In the genomic region with DNA sequence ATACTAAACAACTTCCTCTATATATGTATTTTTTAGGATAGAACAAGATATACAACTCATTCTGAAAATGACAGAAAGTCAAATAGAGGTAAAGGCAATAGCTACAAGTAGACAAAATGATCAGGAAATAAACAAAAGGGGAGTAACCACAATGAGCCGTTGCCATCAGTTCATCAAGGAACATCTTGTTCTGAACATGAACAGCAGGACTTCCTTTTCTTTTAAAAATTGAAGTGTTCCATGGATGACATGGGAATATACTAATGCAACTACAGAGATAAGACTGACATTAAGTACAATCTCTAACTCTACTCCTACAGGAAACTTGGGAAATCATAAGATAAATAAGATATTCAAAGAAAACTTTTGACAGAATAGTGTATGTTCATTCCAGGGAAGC, we compare ENCODE assay signal across 28 mouse cellular contexts.
"Had no signal": no experiment of that assay in that cellular context is flagged by ENCODE, and none has a peak within 500 bp of the region (broad histone marks: within the 10 kb centered on the region; RNA-seq: fewer than 3 reads in every experiment).

No protein-coding gene starts in this region.

- H3K27me3 ChIP-seq: embryonic facial prominence, embryonic 12.5 days; embryonic facial prominence, embryonic 13.5 days; embryonic facial prominence, embryonic 15.5 days; forebrain, embryonic 12.5 days; forebrain, embryonic 13.5 days; forebrain, embryonic 15.5 days had no signal

- H3K4me2 ChIP-seq: embryonic facial prominence, embryonic 12.5 days; embryonic facial prominence, embryonic 13.5 days; embryonic facial prominence, embryonic 15.5 days; forebrain, embryonic 12.5 days; forebrain, embryonic 13.5 days; forebrain, embryonic 15.5 days had no signal

- H3K9me3 ChIP-seq: embryonic facial prominence, embryonic 10.5 days; embryonic facial prominence, embryonic 12.5 days; embryonic facial prominence, embryonic 13.5 days; embryonic facial prominence, embryonic 15.5 days; forebrain, embryonic 10.5 days; forebrain, embryonic 12.5 days; forebrain, embryonic 13.5 days; forebrain, embryonic 15.5 days had no signal

- H3K9ac ChIP-seq: embryonic facial prominence, embryonic 12.5 days; embryonic facial prominence, embryonic 13.5 days; embryonic facial prominence, embryonic 15.5 days; forebrain, embryonic 12.5 days; forebrain, embryonic 13.5 days; forebrain, embryonic 15.5 days; forebrain, postnatal 0 days had no signal

- H3K4me1 ChIP-seq: embryonic facial prominence, embryonic 10.5 days; embryonic facial prominence, embryonic 12.5 days; embryonic facial prominence, embryonic 13.5 days; embryonic facial prominence, embryonic 15.5 days; forebrain, embryonic 10.5 days; forebrain, embryonic 12.5 days; forebrain, embryonic 13.5 days; forebrain, embryonic 15.5 days had no signal

- DNase-seq: cerebellum, adult 2 months; cerebellum, adult 8-10 months; cerebellum, adult 9-10 months; cerebellum, adult 9-11 months; cerebellum, postnatal 10 days; cerebellum, postnatal 14 days; cerebellum, postnatal 25 days; cerebellum, postnatal 36 days; embryo, embryonic 11 days; forebrain, postnatal 0 days; gastrocnemius, adult 2 months; gastrocnemius, postnatal 10 days; gastrocnemius, postnatal 14 days; gastrocnemius, postnatal 25 days; gastrocnemius, postnatal 36 days; heart, adult 11 months; heart, adult 18-20 months had no signal

- H3K27ac ChIP-seq: embryonic facial prominence, embryonic 10.5 days; embryonic facial prominence, embryonic 12.5 days; embryonic facial prominence, embryonic 13.5 days; embryonic facial prominence, embryonic 15.5 days; forebrain, embryonic 10.5 days; forebrain, embryonic 12.5 days; forebrain, embryonic 13.5 days; forebrain, embryonic 15.5 days; gastrocnemius, adult 2 months had no signal

- ATAC-seq: forebrain, embryonic 13.5 days; forebrain, embryonic 14.5 days; forebrain, embryonic 15.5 days; forebrain, embryonic 16.5 days; forebrain, postnatal 0 days had no signal

- H3K4me3 ChIP-seq: embryonic facial prominence, embryonic 10.5 days; embryonic facial prominence, embryonic 12.5 days; embryonic facial prominence, embryonic 13.5 days; embryonic facial prominence, embryonic 15.5 days; erythroblast, embryonic 14.5 days; forebrain, embryonic 10.5 days; forebrain, embryonic 12.5 days; forebrain, embryonic 13.5 days; forebrain, embryonic 15.5 days; gastrocnemius, adult 2 months had no signal
